Mouse (Mus musculus) gastrocnemius, postnatal 14 days (tissue): Measurements from ENCODE around the gene Phldb1. TPM values are rescaled to one million over a fixed set of nuclear protein-coding genes. Genes with fewer than 3 reads are reported as not detected.
"Not testable (repeated sequence)": the region's sequence is repeated elsewhere in the genome, so short reads cannot be mapped to it uniquely, and the experiment has no call there.

Experiments used
- DNase-seq: peaks from one replicate; pipeline ENCODE4 v3.0.0; 2021; ENCODE audit warnings: mixed read lengths
- intact Hi-C: fragments of 180-260 bp; cut with DNase I; formaldehyde crosslinking; loops from one replicate; pipeline ENCODE4 v1.15.1; 2025; ENCODE audit warnings: low total_unique reads
- total RNA-seq, 2 experiments: library from RNA; stranded (reverse); gene quantifications; 2 replicates each; pipeline ENCODE4 v1.2.3; 2021

Phldb1 gene
- total RNA-seq, 2 experiments from 2014 or later: 43.8 to 47.6 TPM

DNA sequence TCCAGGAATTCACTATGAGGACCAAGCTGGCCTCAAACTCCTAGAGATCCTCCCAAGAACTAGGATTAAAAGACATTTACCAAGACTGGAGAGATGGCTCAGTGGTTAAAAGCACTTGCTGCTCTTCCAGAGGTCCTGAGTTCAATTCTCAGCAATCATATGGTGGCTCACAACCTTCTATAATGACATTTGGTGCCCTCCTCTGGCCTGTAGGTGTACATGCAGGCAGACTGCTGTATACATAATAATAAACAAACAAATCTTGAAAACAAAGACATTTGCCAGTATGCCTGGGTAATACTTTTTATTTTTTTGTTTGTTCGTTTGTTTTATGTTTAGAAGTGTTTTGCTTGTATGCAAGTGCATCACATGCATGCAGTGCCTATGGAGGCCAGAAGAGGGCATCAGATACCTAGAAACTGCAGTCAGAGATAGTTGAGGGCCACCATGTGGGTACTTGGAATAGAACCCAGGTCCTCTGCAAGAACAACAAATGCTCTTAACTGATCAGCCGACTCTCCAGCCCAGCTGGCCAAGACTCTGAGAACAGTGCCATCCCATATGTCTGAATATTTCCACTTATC, 56.6 kb downstream of the Phldb1 start:
- intact Hi-C loops: no loop called here
- DNase-seq: no peak

DNA sequence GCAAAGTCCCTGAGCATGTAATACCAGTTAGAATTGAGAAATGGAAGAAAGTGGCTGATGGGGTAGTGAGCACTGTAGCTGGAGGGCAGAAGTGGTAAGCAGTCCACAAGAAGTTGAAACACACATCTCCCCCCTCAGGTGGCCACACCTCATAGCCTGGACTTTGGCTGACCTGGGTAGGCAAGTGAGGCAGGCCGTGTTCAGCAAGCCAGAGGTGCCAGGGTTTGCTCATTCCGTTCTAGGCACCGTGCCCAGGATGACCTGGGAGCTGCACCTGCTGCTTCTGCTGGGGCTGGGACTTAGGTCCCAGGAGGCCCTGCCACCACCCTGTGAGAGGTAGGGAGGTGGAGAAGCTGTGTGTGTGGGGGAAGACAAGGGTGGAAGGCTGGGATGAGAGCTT, 62.0 kb downstream of the Phldb1 start, which contains the start of gene Treh:
Gene Treh (plus strand): TSS at position 229 of the 400 bp plus-strand sequence.
- intact Hi-C loops: no loop called here
- no peak for DNase-seq

DNA sequence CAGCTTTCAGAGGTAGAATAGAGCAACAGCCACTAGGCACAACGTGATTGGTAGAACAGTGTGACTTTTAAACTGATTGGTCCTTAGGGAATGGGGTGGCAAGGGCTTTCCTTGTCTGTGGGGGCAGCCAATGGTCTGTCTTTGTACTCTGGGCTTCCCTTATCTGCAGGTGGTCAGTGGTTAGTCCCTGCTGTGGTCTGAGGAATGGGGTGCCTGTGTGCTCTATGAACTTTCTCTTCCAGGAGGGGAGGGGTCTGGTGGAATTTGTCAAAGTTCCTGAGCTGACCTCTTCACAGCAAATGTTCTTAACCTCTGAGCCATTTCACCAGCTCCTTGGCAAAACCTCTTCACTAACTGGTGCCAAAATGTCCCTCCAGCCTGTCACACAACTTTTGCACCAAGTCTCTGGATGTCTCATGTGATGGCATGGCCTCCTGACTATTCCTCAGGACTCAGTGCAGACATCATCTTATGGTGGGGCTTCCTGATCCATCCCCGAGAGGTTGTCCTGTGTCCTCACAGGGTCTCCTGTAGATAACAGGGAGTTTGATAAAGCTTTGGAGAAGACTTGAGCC, 62.6 kb downstream of the Phldb1 start:
- intact Hi-C loops: no loop called here
- DNase-seq: no peak

DNA sequence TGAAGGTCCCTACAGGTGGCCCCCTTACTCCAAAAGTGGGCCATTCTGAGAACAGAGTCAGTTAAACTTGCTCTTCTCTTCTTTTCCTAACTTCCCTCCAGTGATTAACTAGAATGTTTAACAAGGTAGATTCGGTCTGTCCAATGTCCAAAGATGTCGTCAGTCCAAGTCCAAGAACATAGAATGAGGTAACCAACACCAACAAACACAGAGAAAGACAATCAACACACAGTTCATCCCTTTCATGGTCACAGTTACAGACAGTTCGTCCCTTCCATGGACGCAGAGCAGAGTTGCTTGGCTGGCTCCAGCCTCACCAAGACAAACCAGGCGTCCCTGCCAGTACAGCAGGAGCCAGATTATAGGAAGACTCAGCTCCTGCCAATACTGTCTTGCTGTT, 63.6 kb downstream of the Phldb1 start:
- no peak for DNase-seq
- intact Hi-C loops: no loop called here

DNA sequence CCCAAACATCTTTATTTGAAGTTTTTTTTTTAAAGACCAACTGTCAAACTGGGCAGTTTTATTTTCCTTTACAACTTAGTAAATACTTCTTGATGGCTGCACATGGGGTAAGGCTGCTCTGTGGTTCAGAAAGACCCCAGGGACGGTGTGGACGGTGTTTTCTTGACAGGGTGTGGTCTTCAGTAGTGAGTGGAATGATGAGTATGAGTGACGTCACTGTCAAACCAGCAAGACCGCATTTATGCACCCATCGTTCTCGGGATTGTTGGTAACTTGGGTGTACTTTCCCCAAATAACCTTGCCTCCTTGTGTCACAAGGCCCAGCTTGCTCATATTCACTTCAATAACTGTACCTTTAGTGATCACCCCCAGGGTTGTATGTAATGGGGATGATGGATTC, 71.3 kb downstream of the Phldb1 start:
- no peak for DNase-seq
- intact Hi-C loops: loop anchor here (10.0 kb wide), 1 partner anchor 81 kb away; no protein-coding TSS in a partner anchor

DNA sequence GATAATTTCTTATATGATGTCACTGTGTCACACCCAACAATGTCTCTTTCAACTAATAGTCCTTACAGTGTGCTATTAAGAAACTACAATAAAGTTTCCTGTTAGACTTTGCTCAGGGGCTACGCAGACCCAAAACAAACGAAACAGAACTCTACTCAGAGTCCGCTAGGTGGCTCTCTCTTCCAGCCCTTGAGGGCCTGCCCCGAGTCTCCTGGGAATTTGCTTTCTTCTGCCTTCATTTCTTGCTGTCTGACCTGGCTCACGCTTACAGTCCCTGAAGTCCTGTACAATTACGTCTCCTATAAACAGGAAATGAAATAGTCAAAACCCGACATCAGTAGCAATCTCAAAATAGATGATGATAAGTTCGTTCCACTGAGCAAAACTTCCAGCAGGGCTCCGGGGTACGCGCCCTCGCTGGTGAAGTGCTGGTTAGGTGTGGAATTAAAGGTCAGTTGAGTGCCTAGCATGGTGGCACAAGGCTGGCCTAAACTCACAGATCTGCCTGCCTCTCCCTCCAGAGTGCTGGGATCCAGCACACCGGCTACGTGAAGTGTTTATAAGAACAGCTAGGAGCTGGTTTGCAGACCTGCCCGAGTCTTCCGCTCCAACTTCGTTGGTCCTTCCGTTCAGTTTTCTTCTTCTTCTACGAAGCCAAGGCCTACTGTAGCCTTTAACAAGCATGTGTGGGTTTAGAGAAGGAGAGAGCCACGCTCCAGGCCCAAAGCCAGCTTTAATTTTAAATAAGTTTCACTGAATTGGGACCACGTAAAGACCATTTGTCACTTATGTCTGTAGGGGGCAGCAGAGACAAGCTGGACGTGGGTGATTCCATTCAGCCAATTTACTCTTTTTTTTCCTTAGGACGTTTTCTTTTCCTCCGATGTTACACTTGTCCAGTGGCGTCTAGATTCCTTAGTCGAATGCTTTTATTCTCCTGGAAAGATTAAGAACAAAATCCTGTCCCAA, 79.6 kb downstream of the Phldb1 start:
- intact Hi-C loops: loop anchor here (2.0 kb wide), 1 partner anchor 29 kb away; no protein-coding TSS in a partner anchor
- peak; percentile 52 for DNase-seq

DNA sequence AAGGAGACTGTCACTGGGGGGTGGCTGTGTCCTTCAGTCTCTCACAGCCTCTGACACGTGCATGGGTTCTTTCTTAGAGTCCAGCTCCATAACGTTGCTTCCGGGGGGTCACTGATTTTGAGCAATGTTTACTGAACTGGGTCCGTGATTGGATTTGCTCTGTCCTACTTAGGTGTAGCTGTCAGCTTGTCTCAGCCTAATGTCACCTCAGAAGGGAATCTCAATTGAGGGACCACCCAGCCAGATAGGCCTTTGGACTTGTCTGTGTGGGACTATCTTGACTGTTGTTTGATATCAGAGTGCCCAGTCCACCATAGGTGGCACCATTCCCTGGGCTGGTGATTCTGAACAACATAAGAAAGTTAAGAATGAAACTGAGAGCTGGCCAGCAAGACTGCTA, 81.1 kb downstream of the Phldb1 start:
- intact Hi-C loops: loop anchor here (5.0 kb wide), 1 partner anchor 147 kb away; no protein-coding TSS in a partner anchor
- DNase-seq: no peak

DNA sequence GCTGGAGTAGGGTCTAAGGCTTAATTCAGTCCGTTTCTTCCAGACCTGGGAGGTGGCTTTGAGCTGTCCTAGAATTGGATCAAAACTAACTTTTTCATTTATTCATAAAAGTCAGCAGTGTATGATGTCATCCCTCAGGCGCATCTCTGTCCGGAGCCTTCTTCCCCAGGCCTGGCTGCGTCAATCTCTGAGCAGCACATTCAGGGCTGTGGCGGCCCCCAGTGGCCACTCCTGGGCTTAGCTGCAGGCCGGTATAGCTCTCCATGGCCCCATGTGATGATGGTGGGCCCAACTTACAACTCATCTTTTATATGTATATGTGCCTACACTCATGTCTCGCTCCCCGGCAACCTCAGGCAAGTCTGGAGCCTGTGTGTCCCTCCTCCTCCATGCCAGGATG, 83.0 kb downstream of the Phldb1 start:
- DNase-seq: peak; percentile 82
- intact Hi-C loops: loop anchor here (5.0 kb wide), 1 partner anchor 145 kb away; no protein-coding TSS in a partner anchor

DNA sequence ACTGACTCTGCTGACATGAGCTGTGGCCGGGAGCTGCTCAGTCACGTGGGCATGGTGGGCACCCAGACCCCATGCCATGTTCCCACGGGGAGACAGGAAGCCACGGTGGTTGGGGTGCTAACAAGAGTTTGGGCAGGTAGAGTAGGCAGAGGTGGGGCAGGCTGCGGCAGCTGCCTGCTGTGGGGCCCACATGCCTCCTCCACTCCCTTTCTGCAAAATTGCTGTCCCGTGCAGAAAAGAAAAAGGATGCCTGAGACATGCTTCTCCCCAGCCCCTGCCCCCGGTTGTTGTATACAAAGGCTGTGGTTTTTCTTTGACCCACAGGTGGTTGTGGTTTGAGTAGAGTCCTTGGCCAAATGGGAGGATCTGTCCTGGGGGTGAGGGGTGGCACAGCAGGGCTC, 86.1 kb downstream of the Phldb1 start:
- DNase-seq: no peak
- intact Hi-C loops: loop anchor here (5.0 kb wide), 1 partner anchor 197 kb away; the partner anchor contains the start of gene Upk2

DNA sequence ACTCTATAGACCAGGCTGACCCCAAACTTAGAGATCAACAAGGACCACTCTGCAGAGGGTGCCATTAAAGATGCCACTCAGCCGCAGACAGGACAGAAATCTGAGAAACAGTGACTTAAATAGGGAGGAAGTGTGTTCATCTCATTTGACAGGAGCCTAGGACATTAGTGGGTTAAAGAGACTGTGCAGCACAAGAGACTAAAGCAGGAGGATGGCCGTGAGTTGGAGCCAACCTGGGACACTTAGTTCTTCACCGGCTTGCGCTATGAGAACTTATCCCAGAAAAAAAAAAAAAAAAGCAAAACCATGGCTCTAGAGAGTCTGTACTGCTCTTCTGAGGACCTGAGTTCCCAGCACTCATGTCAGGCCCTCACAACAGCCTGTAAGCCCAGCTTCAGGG, 87.3 kb downstream of the Phldb1 start:
- DNase-seq: no peak
- intact Hi-C loops: loop anchor here (5.0 kb wide), 1 partner anchor 195 kb away; the partner anchor contains the start of gene Upk2

DNA sequence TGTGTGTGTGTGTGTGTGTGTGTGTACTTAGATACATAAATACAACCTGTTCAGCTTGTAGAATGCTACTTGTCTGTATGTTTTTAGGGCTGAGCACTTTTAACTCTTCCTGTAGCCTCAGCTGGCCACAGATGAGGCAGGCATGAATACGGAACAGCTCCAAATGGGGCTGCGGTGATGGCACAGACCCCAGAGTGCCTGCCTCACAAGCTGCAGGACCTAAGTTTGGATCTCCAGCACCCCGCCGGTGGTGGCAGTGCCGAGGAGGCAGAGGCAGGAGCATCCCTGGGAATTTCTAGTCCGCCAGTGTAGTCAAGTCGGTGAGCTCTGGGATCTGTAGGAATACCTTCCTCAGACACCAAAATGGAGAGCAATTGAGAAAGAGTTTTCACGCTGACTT, 88.0 kb downstream of the Phldb1 start:
- intact Hi-C loops: loop anchor here (5.0 kb wide), 1 partner anchor 195 kb away; the partner anchor contains the start of gene Upk2
- no peak for DNase-seq

DNA sequence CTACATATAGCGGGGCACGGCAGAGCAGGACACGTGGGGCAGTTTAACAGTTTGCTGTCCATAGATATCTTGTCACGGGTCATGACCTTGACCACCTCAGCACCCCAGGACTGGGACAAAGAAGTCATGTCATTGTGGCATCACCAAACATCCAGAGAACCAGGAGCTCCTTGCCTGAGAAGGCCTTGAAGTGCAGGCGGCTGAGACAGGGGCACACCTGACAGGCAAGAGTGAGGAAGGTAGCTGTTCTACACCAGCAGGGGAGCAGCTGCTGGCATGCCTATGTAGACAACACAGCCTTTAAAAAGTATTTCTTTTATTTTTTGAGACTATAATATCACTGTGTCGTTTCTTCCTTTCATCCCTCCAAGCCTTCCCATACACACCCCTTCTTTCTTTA, 88.6 kb downstream of the Phldb1 start:
- no peak for DNase-seq
- intact Hi-C loops: loop anchor here (5.0 kb wide), 1 partner anchor 194 kb away; the partner anchor contains the start of gene Upk2

DNA sequence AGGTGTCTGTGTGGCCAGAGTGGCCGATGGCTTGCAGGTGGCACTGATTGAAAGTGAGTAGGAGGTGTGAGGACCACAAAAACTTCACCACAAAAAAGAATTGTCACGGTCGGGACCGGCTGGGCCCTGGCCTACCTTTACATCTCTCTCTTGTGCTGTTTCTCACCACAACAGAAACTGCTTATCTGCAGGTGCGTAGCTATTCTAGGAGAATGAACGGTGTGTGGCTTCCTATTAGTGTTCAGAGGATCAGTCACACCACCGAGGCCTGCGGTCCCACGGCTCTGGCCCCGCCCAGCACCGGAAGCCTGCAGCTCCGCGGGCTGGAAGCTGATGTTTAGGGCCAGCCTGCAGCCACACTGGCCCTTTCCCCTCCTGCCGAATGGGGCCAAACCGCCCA, 89.1 kb downstream of the Phldb1 start:
- peak; percentile 36 for DNase-seq
- intact Hi-C loops: loop anchor here (5.0 kb wide), 1 partner anchor 194 kb away; the partner anchor contains the start of gene Upk2

DNA sequence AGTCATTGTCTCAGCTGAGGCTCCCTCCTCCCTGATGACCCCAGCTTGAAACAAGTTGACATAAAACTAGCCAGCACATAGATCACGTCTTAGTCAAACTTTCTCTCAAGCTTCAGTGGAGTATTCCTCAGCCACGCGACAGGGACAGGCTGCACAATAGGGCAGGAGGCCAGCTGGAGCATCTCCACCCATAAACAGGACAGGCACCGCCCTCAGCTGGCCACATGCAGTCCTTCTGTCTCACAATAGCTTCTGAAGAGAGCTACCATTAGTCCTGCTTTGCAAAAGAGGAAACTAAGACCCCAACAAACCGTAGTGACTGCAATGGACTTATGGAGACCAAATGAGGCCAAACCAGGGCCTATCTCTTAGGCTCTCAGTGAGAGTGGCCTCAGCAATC, 89.5 kb downstream of the Phldb1 start:
- DNase-seq: peak; percentile 74
- intact Hi-C loops: loop anchor here (5.0 kb wide), 1 partner anchor 193 kb away; the partner anchor contains the start of gene Upk2

DNA sequence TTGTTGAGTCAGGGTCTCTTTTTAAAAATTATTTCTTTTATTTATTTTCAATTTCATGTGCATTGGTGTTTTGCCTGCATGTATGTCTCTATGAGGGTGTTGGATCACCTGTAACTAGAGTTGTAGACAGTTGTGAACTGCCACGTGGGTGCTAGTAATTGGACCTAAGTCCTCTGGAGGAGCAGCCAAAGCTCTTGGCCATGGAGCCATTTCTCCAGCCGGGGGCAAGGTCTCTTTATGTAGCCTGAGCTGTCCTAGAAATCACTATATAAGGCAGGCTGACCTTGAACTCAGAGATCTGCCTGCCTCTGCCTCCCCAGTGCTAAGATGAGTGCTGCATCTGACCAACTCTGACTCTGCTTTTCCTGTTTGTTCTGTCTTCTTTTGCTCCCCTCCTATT, 90.8 kb downstream of the Phldb1 start:
- no peak for DNase-seq
- intact Hi-C loops: no loop called here

DNA sequence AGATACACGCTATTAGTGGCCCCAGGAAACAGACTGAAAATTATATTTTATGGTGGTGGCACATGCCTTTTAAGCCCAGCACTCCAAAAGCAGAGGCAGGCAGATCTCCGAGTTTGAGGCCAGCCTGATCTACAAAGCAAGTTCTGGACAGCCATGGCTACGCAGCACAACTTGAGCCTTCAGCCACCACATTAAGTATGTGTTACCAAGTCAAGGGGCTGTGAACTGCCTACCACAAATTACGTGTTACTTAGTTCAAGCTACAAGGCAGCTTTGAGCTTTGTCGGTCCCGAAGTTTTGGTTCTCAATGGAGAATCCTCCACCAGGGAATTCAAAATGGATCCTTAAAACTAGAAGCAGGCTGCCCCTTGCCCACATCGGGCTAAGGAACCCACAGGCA, 91.9 kb downstream of the Phldb1 start:
- DNase-seq: no peak
- intact Hi-C loops: no loop called here

DNA sequence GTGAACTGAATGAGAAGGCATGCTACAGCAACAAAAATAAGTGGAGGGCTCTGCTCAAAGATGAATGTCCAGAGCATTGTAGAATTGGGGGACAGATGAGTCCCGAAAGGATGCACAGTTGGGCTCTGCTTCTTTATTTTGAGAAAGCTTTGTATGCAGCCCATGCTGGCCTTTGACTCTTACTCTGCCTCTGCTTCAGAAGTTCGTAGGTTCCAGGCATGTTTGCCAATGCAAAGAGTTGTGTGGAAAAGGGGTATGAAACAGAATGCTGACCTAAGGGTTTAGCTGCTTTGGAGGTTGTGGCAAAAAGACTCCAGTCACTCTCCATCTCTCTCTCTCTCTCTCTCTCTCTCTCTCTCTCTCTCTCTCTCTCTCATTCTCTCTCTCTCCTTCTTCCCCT, 93.4 kb downstream of the Phldb1 start:
- intact Hi-C loops: no loop called here
- DNase-seq: no peak

DNA sequence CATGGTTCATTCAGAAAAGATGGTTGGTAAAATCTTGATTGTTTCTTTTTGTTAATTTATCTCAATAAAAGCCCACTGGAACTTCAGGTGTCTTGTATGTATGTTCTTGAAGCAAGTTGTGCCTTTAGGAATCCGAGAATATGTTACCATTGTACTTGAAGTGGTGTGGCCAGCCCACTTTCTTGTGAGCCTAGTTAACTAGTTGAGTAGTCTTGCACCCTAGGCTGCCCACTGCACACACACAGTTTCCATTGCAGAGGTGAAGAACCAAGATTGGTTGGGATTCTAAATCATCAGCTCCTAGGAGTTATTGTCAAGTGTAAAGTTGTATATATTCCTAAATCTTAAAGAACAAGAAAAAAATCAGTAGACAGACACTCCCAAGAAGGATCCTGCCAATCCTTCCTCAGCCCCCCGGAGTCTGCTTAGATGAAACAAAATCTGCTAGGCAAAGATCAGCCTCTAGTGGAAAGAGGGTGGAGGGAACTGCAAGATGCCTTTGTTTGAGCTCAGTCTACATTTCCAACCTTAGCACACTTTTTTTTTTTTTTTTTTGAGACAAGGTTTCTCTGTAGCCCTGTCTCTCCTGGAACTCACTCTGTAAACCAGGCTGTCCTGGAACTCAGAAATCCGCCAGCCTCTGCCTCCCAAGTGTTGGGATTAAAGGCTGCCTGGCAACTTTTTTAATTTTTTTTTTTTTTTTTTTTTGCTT, 94.2 kb downstream of the Phldb1 start:
- intact Hi-C loops: no loop called here

DNA sequence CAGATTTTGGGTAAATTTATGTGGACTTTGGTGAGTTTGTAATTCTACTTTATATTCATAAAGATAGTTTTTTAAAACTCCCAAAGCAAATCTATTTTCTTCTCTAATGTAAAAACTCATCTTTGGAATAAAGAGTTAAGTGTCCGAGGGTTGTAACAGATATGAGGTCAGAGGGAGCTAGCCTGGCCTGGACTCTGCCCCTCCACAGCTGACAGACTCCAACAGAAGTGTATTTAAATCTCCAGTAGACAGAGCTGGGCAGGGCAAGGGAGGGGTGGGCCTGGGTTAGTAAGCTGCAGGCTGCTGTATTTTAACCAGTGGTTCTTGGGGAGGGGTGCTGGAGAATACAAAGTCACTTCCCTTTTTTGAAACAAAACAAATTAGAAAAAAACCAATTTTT, 95.0 kb downstream of the Phldb1 start:
- intact Hi-C loops, DNase-seq: not testable (repeated sequence)

More for the DNA sequence above, 94.2 kb downstream of the Phldb1 start:
- no peak for DNase-seq
